Comparison of ENCODE assay signal across 8 mouse cellular contexts in the genomic region with DNA sequence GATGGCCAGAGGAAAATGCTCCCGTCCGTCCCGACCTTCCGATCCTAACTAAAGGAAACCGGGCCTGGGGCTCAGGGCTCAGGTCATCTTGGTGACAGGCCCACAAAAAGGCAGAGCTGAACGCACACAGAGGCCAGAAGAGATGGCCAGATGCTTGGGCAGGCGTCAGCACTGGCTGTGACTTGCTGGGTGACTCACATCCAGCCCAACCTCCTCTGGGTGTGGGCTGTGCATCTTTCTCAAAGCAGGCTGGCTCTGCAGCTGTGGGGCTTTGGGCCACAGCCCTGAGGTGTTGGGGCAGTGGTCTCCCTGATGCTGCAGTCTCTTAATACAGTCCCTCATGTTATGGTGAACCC. TPM values are rescaled to one million over a fixed set of nuclear protein-coding genes. Genes with fewer than 3 reads are reported as not detected.
DNase-seq lines count a peak whose midpoint lies in the region; ATAC-seq lines count a peak whose summit lies in the region.

No protein-coding gene starts in this region.

- H3K9me3 ChIP-seq in hindbrain, embryonic 13.5 days, result no peaks in the 10 kb centered on the region

- no peaks in the 10 kb centered on the region for H3K36me3 ChIP-seq in hindbrain, embryonic 13.5 days

- H3K4me1 ChIP-seq in hindbrain, embryonic 13.5 days (replicated peaks), result peaks cover 87% of the 10 kb centered on the region

- peak; percentile 84 for DNase-seq in gastrocnemius, adult 18-20 months (ENCODE audit: low spot score)
- no peak for DNase-seq in gastrocnemius, postnatal 10 days
- peak; percentile 64 to 81 for DNase-seq in right cerebral cortex, adult 2 months (ENCODE audit: low spot score in 2 of 2)
- DNase-seq in right cerebral cortex, postnatal 14 days, result no peak
- DNase-seq in yolk sac, embryonic 10.5 days (ENCODE audit: low spot score), result no peak
- no peak for DNase-seq in spleen, postnatal 36 days (ENCODE audit: low spot score in 2 of 2)

- peak overlapping the region; percentile 97 for H3K27ac ChIP-seq in hindbrain, embryonic 13.5 days

- WGBS in hindbrain, embryonic 13.5 days, result 1% methylated on average over 7 of the region's 7 CpGs

- peak overlapping the region; percentile 50 for H3K4me2 ChIP-seq in hindbrain, embryonic 13.5 days

- H3K4me3 ChIP-seq in hindbrain, embryonic 13.5 days, result 0 out of 2 replicates have a peak overlapping the region, but pooled peaks have one; percentile 22

- H3K9ac ChIP-seq in hindbrain, embryonic 13.5 days, result peak overlapping the region; percentile 72

- no peaks in the 10 kb centered on the region for H3K27me3 ChIP-seq in hindbrain, embryonic 13.5 days

- ATAC-seq in hindbrain, embryonic 13.5 days (ENCODE audit: low FRiP score), result peak; percentile 73
- peak; percentile 53 for ATAC-seq in megakaryocyte, adult 5-6 weeks (ENCODE audit: poor library complexity, severe bottlenecking)

RNA-seq across cellular contexts. Expression of gene Ncor2, which starts 37.5 kb away (rescaled TPM):
- total RNA-seq in gastrocnemius, adult 18-20 months (2021), result 100 to 1,000 TPM; 118 to 134 TPM
- total RNA-seq in gastrocnemius, postnatal 10 days (2021), result 100 to 1,000 TPM; 116 to 123 TPM
- polyA plus RNA-seq in hindbrain, embryonic 13.5 days (2015; fragmentation: Nextera tagmentation; extraction: Ambion mirVana), result 24.8 and 25.1 TPM in 2 replicates
- total RNA-seq in megakaryocyte, adult 5-6 weeks (2015), result 87.7 and 107 TPM in 2 replicates
- total RNA-seq in megakaryocyte, adult 5-6 weeks (2017), result 15.0 and 21.5 TPM in 2 replicates

Comparison
In these comparisons a context has a peak if more than half of its experiments do, and no peak if none do; other contexts are left out.
1. DNase-seq: peak in gastrocnemius, adult 18-20 months (single experiment) and right cerebral cortex, adult 2 months (2 of 2); none in gastrocnemius, postnatal 10 days (single experiment), right cerebral cortex, postnatal 14 days (single experiment), yolk sac, embryonic 10.5 days (single experiment) and spleen, postnatal 36 days (0 of 2).